Mouse (Mus musculus): Measurements from ENCODE around the gene Tnip1. TPM values are rescaled to one million over a fixed set of nuclear protein-coding genes. Genes with fewer than 3 reads are reported as not detected.

The Tnip1 gene
- total RNA-seq (2023): 100 to 112 TPM (median 111 TPM) in 4 replicates

DNA sequence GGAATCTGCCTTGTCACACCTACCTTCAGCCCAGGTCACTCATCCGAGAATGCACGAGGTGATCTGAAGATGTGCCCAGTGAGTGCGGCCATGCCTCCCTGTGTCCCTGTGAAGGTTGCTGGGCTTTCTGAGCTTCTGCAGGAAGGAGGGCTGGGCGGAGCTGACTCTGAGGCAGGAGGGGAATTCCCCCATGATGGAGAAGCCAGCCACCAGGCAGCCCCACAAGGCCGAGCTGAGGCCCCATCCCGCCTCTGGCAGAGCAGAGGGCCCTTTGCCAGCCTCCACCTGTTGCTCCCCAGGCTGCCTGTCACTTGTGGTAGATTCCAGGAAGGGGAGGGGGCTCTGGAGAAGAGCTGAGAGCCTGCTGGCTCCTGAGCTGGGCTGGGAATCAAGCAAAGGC is at the start of gene Tnip1:
Tnip1 (minus strand) TSS at position 108 of the 400 bp plus-strand sequence.

DNA sequence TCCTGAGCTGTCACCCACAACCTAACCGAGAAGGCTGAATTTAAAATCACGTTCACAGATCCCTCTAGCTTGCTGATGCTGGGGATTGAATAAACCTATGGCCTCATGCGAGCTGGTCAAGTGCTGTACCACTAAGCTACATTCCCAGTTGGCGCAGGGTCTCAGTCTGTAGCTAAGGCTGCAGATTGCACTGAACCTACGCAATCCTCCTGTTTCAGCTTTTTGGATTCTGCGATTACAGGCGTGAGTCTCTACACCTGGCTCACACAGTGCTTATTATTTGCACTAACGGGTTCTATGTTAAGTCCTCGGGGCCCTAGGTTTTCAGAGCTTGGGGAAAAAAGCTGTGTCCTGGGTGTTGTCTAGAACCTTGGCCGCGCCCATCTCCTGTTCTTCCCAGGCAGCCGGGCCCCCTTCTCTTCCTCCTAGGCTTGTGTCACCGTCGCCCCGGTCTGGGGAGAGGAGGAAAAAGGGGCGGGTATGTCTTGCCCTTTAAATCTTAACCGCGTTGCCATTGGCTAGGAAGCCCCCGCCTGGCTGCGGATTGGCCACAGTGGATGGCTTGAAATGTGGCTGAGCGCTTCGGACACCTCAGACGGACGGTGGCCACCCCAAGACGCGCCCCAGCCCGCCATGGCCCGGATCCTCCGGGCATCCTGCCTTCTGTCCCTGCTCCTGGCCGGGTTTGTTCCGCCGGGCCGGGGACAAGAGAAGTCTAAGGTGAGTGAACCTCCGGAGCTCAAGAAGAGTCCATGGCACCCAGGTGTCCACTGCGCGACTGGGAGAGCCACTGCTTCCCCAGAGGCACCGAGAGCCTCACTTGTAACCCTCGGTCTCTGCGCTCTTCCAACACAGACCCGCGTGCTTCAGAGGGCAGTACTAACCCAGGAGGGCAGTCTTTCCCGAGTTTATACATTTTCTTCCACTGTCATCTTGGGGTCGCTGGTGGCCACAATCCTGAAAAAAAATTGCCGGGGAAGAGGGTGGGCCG is 60.1 kb downstream of the Tnip1 start, which contains the start of gene Gpx3:
Gpx3 (plus strand) TSS at position 121 of the 991 bp plus-strand sequence.

DNA sequence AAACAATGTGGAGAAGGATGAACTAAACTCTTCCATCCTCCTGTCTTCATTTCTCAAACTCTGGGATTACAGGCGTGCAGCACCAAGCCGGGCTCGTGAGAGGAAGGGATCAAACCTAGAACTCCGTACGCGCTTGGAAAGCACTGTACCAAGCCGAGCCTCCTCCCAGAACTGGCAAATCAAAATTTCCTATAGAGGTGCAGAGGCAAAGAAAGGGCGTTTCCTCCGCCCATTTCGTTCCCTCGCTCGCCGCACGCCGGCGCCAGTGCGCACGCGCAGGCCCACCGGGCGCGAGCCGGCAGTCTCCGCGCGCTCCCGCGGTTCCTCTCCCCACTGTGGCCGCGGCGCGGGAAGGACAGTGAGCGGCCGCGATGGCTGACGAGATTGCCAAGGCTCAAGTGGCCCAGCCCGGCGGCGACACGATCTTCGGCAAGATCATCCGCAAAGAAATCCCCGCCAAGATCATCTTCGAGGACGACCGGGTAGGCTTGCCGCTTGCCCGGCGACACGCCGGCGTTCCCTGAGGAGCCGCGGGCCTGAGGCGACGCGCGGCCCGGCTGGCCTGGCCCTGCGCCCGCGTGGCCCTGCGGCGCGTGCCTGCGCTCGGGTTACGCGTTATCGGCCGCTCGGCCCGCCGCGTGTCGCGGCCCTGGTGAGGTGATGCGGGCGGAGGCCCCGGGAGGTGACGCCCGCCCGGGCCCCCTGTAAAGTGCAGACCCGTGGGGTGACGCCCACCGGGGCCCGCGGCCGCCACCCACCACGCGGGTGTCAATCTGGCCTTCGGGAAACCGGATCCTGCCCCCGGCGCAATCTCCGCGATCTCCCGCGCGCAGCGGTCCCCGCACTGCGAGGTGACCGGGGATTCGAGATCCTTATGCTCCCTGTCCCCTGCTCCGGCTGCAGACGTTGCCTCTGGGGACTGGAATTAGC is 96.3 kb downstream of the Tnip1 start, which contains the start of gene Hint1:
Hint1 (plus strand) TSS at position 265 of the 930 bp plus-strand sequence.

Other genes starting within 250 kb of the Tnip1 start
- gene Cdc42se2, start 175.2 kb downstream of the Tnip1 start, total RNA-seq (2023): 128 to 132 TPM (median 131 TPM) in 4 replicates
- 4.5 to 9.2 TPM (median 7.7 TPM) in 4 replicates for gene Lyrm7, start 102.0 kb downstream of the Tnip1 start, total RNA-seq (2023)
- gene Hint1, start 96.5 kb downstream of the Tnip1 start, total RNA-seq (2023): 114 to 138 TPM (median 116 TPM) in 4 replicates
- not detected in 4 replicates for gene Gpx3, start 60.5 kb downstream of the Tnip1 start, total RNA-seq (2023)
- gene Anxa6, start 70.5 kb upstream of the Tnip1 start, total RNA-seq (2023): 243 to 257 TPM (median 248 TPM) in 4 replicates
- 36.5 to 42.5 TPM (median 40.9 TPM) in 4 replicates for gene Ccdc69, start 115.2 kb upstream of the Tnip1 start, total RNA-seq (2023)
- gene Gm2a, start 135.2 kb upstream of the Tnip1 start, total RNA-seq (2023): 122 to 128 TPM (median 125 TPM) in 4 replicates
- gene Slc36a3, start 188.8 kb upstream of the Tnip1 start, total RNA-seq (2023): not detected in 4 replicates
- gene Slc36a2, start 222.2 kb upstream of the Tnip1 start, total RNA-seq (2023): not detected in 4 replicates
- gene Slc36a1, start 241.4 kb upstream of the Tnip1 start, total RNA-seq (2023): 12.4 to 17.0 TPM (median 14.3 TPM) in 4 replicates